Mouse (Mus musculus) CD4-positive, CD25-positive, alpha-beta regulatory T cell, adult 9 weeks (primary cell): ENCODE results near the gene Chchd10. TPM values are rescaled to one million over a fixed set of nuclear protein-coding genes. Genes with fewer than 3 reads are reported as not detected.

Experiments
- polyA plus RNA-seq: library from polyadenylated mRNA; unstranded; fragments of 100-300 nt; shearing (Covaris generic); gene quantifications from one replicate; pipeline ENCODE4 v1.2.1, GENCODE M21; 2017

Chchd10 gene
- polyA plus RNA-seq: 42.4 TPM

DNA sequence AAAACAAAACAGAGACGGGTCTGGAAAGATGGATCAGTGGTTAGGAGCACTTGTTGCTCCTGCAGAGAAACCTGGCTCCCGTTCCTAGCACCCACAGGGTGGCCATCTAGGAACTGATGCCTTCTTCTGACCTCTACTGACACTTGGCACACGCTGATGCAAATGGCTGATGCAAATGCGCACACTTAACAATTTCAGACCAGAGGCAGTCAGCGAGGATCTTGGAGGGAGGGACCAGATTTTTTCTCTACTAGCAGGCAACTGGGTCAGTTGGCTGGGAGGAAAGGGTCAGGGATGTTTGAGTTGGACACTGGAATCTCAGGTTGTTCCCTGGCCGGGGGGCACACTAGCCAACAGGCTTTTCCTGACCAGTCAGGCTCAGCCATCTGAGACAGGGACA lies at the start of gene Chchd10:
Gene Chchd10, plus strand, starts transcription at position 240 of the 400 bp plus-strand sequence.

GRCm38 (mm10) chr10:75893089-75893750 lies 39.7 kb upstream of the Chchd10 start, which contains the start of gene Derl3:
TSS of gene Derl3 (plus strand) at chr10:75893413.

GRCm38 (mm10) chr10:75921026-75921725 lies 11.8 kb upstream of the Chchd10 start, which contains the start of gene Smarcb1:
TSS of gene Smarcb1 (minus strand) at chr10:75921617.

DNA sequence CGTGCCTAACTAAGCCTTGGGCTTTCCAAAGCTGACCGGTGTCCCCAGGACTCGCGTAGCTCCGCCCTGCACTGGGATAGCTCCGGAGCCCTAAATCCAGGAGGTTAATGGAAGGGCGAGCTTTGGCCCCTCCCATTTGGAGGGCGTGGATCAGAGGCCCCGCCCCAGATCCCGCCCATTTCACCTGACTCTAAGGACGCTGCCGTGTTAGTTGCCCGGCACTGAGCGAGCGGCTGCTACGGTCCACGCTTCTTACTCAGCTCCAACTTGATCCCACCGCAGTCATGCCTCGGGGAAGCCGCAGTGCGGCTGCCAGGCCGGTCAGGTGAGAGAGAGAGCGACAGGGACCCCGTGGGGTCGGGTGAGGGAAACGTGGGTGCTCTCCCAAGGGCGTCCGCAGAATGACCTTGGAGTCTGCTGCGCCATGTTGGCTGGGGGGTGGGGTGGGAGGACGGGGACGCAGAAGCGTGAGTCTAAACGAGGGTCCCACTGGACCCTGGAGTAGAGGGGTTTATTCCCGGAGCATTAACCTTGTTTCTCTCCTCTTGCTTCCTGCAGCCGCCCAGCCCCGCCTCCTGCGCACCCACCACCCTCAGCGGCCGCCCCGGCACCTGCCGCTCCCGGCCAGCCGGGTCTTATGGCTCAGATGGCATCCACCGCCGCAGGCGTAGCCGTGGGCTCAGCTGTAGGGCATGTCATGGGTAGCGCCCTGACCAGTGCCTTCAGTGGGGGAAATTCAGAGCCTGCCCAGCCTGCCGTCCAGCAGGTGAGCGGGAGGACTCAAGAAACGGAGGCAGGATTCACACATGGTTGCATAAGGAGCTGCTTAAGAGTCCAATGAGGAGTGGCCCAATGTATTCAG lies 3.0 kb downstream of the Chchd10 start, which contains the start of gene Mmp11:
Gene Mmp11, minus strand, starts transcription at position 817 of the 862 bp plus-strand sequence.

GRCm38 (mm10) chr10:75940520-75940919 lies 7.6 kb downstream of the Chchd10 start, which contains the start of gene Gm867:
TSS of gene Gm867 (minus strand) at chr10:75940672.

GRCm38 (mm10) chr10:75942736-75943477 lies 10.0 kb downstream of the Chchd10 start, which contains the start of gene Vpreb3:
TSS of gene Vpreb3 (plus strand) at chr10:75943057.

GRCm38 (mm10) chr10:75954381-75954811 lies 21.5 kb downstream of the Chchd10 start, which contains the start of gene Gm5134:
TSS of gene Gm5134 (plus strand) at chr10:75954514.

Other genes starting within 250 kb of the Chchd10 start
- 58.5 TPM for gene Cabin1, start 168.8 kb upstream of the Chchd10 start, polyA plus RNA-seq
- 89.5 TPM for gene Ddt, start 159.7 kb upstream of the Chchd10 start, polyA plus RNA-seq
- 0.55 TPM for gene Gm20441, start 152.2 kb upstream of the Chchd10 start, polyA plus RNA-seq
- gene Gstt3, start 151.7 kb upstream of the Chchd10 start, polyA plus RNA-seq: 7.5 TPM
- gene Gstt1, start 134.5 kb upstream of the Chchd10 start, polyA plus RNA-seq: not detected
- not detected for gene Gstt4, start 110.6 kb upstream of the Chchd10 start, polyA plus RNA-seq
- gene Gstt2, start 95.7 kb upstream of the Chchd10 start, polyA plus RNA-seq: 61.7 TPM
- 727 TPM for gene Mif, start 72.9 kb upstream of the Chchd10 start, polyA plus RNA-seq
- gene Derl3, start 39.7 kb upstream of the Chchd10 start, polyA plus RNA-seq: 2.3 TPM
- 103 TPM for gene Smarcb1, start 11.5 kb upstream of the Chchd10 start, polyA plus RNA-seq
- 11.1 TPM for gene Mmp11, start 3.4 kb downstream of the Chchd10 start, polyA plus RNA-seq
- not detected for gene Gm867, start 7.5 kb downstream of the Chchd10 start, polyA plus RNA-seq
- gene Vpreb3, start 9.9 kb downstream of the Chchd10 start, polyA plus RNA-seq: 0.46 TPM
- 2.3 TPM for gene Gm5134, start 21.4 kb downstream of the Chchd10 start, polyA plus RNA-seq
- 27.8 TPM for gene Zfp280b, start 99.5 kb downstream of the Chchd10 start, polyA plus RNA-seq
- gene Slc5a4b, start 177.8 kb downstream of the Chchd10 start, polyA plus RNA-seq: not detected
- not detected for gene Slc5a4a, start 214.3 kb downstream of the Chchd10 start, polyA plus RNA-seq